Mouse (Mus musculus): ENCODE data around the gene Nxf1. TPM values are rescaled to one million over a fixed set of nuclear protein-coding genes. Genes with fewer than 3 reads are reported as not detected.

The Nxf1 gene
- 100 to 1,000 TPM; 255 to 317 TPM for polyA plus RNA-seq (2017; shearing (Covaris generic))

GRCm38 (mm10) chr19:8756635-8757387 is at the start of gene Nxf1:
TSS of gene Nxf1 (plus strand) at chr19:8757073.

GRCm38 (mm10) chr19:8722907-8723573 is 33.8 kb upstream of the Nxf1 start, which contains the start of gene Slc3a2:
TSS of gene Slc3a2 (minus strand) at chr19:8723369.

GRCm38 (mm10) chr19:8735389-8736159 is 21.3 kb upstream of the Nxf1 start, which contains the start of gene Wdr74:
TSS of gene Wdr74 (plus strand) at chr19:8735827.

GRCm38 (mm10) chr19:8740603-8741002 is 16.3 kb upstream of the Nxf1 start, which contains the start of gene 1700092M07Rik:
TSS of gene 1700092M07Rik (plus strand) at chr19:8740718.

GRCm38 (mm10) chr19:8741243-8741869 is 15.5 kb upstream of the Nxf1 start, which contains the start of gene Stx5a:
TSS of gene Stx5a (plus strand) at chr19:8741413.

GRCm38 (mm10) chr19:8770567-8771270 is 13.8 kb downstream of the Nxf1 start, which contains the start of gene Tmem223:
TSS of gene Tmem223 (plus strand) at chr19:8770996.

GRCm38 (mm10) chr19:8774086-8774835 is 17.4 kb downstream of the Nxf1 start, which contains the start of gene Tmem179b:
TSS of gene Tmem179b (minus strand) at chr19:8774467.

GRCm38 (mm10) chr19:8786008-8786781 is 29.3 kb downstream of the Nxf1 start, which contains the start of gene Taf6l:
TSS of gene Taf6l (minus strand) at chr19:8786417.

GRCm38 (mm10) chr19:8798264-8798946 is 41.5 kb downstream of the Nxf1 start, which contains the start of gene Polr2g:
TSS of gene Polr2g (minus strand) at chr19:8798577.

GRCm38 (mm10) chr19:8802130-8802821 is 45.4 kb downstream of the Nxf1 start, which contains the start of gene Zbtb3:
TSS of gene Zbtb3 (plus strand) at chr19:8802555.

GRCm38 (mm10) chr19:8818801-8819595 is 62.1 kb downstream of the Nxf1 start, which contains the start of gene Ttc9c:
TSS of gene Ttc9c (minus strand) at chr19:8819333.

GRCm38 (mm10) chr19:8819596-8820423 is 62.9 kb downstream of the Nxf1 start, which contains the start of gene Hnrnpul2:
TSS of gene Hnrnpul2 (plus strand) at chr19:8820010.

Data from inflammation-experienced regulatory T-cells (primary cell).